Mouse (Mus musculus) kidney, adult 2 months (tissue): ENCODE results near the gene Cap2.

Experiments
- CTCF ChIP-seq: fragments of 200-500 bp; conservative IDR thresholded peaks from 2 replicates; pipeline ENCODE4 v1.5.1; 2011; ENCODE audit warnings: low read depth, mild to moderate bottlenecking, control low read depth, low read length, moderate library complexity, mixed read lengths; ENCODE audit not compliant: insufficient read depth, insufficient read length
- POLR2A ChIP-seq: fragments of 200-500 bp; IDR thresholded peaks from one replicate; pipeline ENCODE4 v1.6.1; 2011; ENCODE audit warnings: low read depth, low read length, control low read depth

DNA sequence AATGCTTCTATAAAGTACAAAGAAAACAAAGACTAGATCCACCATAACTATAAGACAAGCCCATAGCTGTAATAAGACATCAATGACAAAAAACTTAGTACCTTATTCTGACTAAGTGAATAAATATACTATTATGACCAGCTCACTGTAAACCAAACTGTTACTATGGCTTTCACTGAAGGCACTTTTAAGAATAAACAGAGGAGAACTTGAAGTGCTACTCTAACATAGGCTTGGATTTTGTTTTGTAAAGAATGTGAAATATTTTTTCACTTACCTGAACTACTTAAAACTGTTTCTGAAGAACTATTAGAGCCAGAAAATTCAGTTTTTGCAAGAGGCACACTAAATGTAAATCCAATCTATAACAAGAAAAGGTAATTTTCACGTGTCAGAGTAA, 197.7 kb downstream of the Cap2 start:
- TF ChIP-seq POLR2A = no peak
- no peak for TF ChIP-seq CTCF
